Mouse (Mus musculus) MEL (cell line): ENCODE data around the gene Hagh.

ENCODE experiments used
- CTCF ChIP-seq, 3 experiments: IDR thresholded peaks in 2 of 3; conservative IDR thresholded peaks in 1 of 3; 2 replicates each; pipeline ENCODE4 v1.5.1; 2011 to 2012; ENCODE audit warnings: low read length in 3 of 3, low read depth in 2 of 3, mild to moderate bottlenecking in 2 of 3, improper control_type of control experiment in 1 of 3, inconsistent platforms in 1 of 3, mixed read lengths in 1 of 3, moderate library complexity in 1 of 3; ENCODE audit not compliant: control insufficient read depth in 1 of 3, insufficient read depth in 1 of 3, poor library complexity in 1 of 3, severe bottlenecking in 1 of 3
- EP300 ChIP-seq, 2 experiments: IDR thresholded peaks; 2 replicates each; pipeline ENCODE4 v1.6.1; 2011; ENCODE audit warnings: improper control_type of control experiment in 2 of 2, low read length in 2 of 2, low read depth in 1 of 2, mild to moderate bottlenecking in 1 of 2
- GATA1 ChIP-seq: IDR thresholded peaks from 2 replicates; pipeline ENCODE4 v1.6.1; 2011; ENCODE audit warnings: low read depth, low read length, improper control_type of control experiment
- MAX ChIP-seq: IDR thresholded peaks from 2 replicates; pipeline ENCODE4 v1.6.1; 2011; ENCODE audit warnings: low read length, improper control_type of control experiment
- NELFE ChIP-seq: IDR thresholded peaks from 2 replicates; pipeline ENCODE4 v1.6.1; 2011; ENCODE audit warnings: low read depth, low read length, improper control_type of control experiment
- NRF1 ChIP-seq: IDR thresholded peaks from 2 replicates; pipeline ENCODE4 v1.6.1; 2014; ENCODE audit warnings: low read depth, mild to moderate bottlenecking, inconsistent platforms, low read length, improper control_type of control experiment, moderate library complexity; ENCODE audit not compliant: poor library complexity, insufficient read depth, severe bottlenecking
- POLR2A ChIP-seq, 2 experiments: IDR thresholded peaks; 2 replicates each; pipeline ENCODE4 v1.6.1; 2011 to 2012; ENCODE audit warnings: low read length in 2 of 2, mild to moderate bottlenecking in 2 of 2, control low read depth in 1 of 2, improper control_type of control experiment in 1 of 2, low read depth in 1 of 2, moderate library complexity in 1 of 2; ENCODE audit not compliant: control insufficient read depth in 1 of 2, insufficient read depth in 1 of 2, poor library complexity in 1 of 2
- RAD21 ChIP-seq: IDR thresholded peaks from 2 replicates; pipeline ENCODE4 v1.6.1; 2011; ENCODE audit warnings: mild to moderate bottlenecking, low read depth, low read length, improper control_type of control experiment
- TCF12 ChIP-seq: IDR thresholded peaks from 2 replicates; pipeline ENCODE4 v1.6.1; 2014; ENCODE audit warnings: low read depth, mild to moderate bottlenecking, inconsistent platforms, low read length, improper control_type of control experiment, moderate library complexity
- ZC3H11A ChIP-seq: IDR thresholded peaks from 2 replicates; pipeline ENCODE4 v1.6.1; 2012; ENCODE audit warnings: low read depth, mild to moderate bottlenecking, inconsistent platforms, low read length, improper control_type of control experiment
- ZKSCAN1 ChIP-seq: IDR thresholded peaks from 2 replicates; pipeline ENCODE4 v1.6.1; 2012; ENCODE audit warnings: low read depth, mild to moderate bottlenecking, inconsistent platforms, low read length, improper control_type of control experiment, moderate library complexity
- ZMIZ1 ChIP-seq: IDR thresholded peaks from 2 replicates; pipeline ENCODE4 v1.6.1; 2012; ENCODE audit warnings: low read depth, mild to moderate bottlenecking, inconsistent platforms, low read length, improper control_type of control experiment, moderate library complexity

- TF ChIP-seq ZMIZ1: no peak
- no peak for TF ChIP-seq NRF1
- TF ChIP-seq TCF12: no peak
- no peak for TF ChIP-seq ZKSCAN1
- TF ChIP-seq RAD21: no peak
- TF ChIP-seq CTCF (IDR thresholded peaks at IDR 0.05 in 2 of 3, conservative IDR thresholded peaks at IDR 0.05 in 1 of 3; ENCODE audit: control insufficient read depth in 1 of 3, insufficient read depth in 1 of 3, low read depth in 2 of 3, low read length in 3 of 3, poor library complexity in 1 of 3, severe bottlenecking in 1 of 3): no peak; a peak in 1 of 6 replicates
- no peak for TF ChIP-seq MAX
- TF ChIP-seq POLR2A (IDR thresholded peaks at IDR 0.05; ENCODE audit: control insufficient read depth in 1 of 2, insufficient read depth in 1 of 2, low read depth in 1 of 2, low read length in 2 of 2, poor library complexity in 1 of 2): no peak
- TF ChIP-seq GATA1: no peak
- TF ChIP-seq EP300 (IDR thresholded peaks at IDR 0.05; ENCODE audit: low read depth in 1 of 2, low read length in 2 of 2): no peak
- TF ChIP-seq ZC3H11A: no peak
- no peak for TF ChIP-seq NELFE
Observed at GRCm38 (mm10) chr17:24850773-24851127, 10.8 kb downstream of the Hagh start.
